Mouse (Mus musculus) brain, embryonic 14.5 days (tissue): Measurements from ENCODE around the gene 1700011L22Rik.

Source experiments
- CTCF ChIP-seq: fragments of 200-500 bp; IDR thresholded peaks from 2 replicates; pipeline ENCODE4 v1.5.1; 2012; ENCODE audit warnings: inconsistent platforms, mild to moderate bottlenecking, moderate library complexity, borderline replicate concordance; ENCODE audit not compliant: insufficient read depth, insufficient read length; ENCODE audit errors: extremely low read depth
- POLR2A ChIP-seq: fragments of 200-500 bp; IDR thresholded peaks from 2 replicates; pipeline ENCODE4 v1.6.1; 2012; ENCODE audit warnings: mild to moderate bottlenecking, inconsistent platforms, borderline replicate concordance; ENCODE audit not compliant: poor library complexity, insufficient read depth, insufficient read length, severe bottlenecking; ENCODE audit errors: extremely low read depth

- TF ChIP-seq POLR2A = no peak
- no peak for TF ChIP-seq CTCF
Observed at GRCm38 (mm10) chr8:79295276-79296105, 47.1 kb upstream of the 1700011L22Rik start.
